Mouse (Mus musculus) lung, adult 2 months (tissue): Measurements from ENCODE around the gene Panx2.

Experiments
- CTCF ChIP-seq: fragments of 200-500 bp; IDR thresholded peaks from 2 replicates; pipeline ENCODE4 v1.5.1; 2011; ENCODE audit warnings: mild to moderate bottlenecking, low read length, control low read depth; ENCODE audit not compliant: insufficient read depth
- POLR2A ChIP-seq: fragments of 200-500 bp; IDR thresholded peaks from 2 replicates; pipeline ENCODE4 v1.6.1; 2011; ENCODE audit warnings: low read depth, mild to moderate bottlenecking, control low read depth, low read length, borderline replicate concordance; ENCODE audit errors: extremely low read depth

DNA sequence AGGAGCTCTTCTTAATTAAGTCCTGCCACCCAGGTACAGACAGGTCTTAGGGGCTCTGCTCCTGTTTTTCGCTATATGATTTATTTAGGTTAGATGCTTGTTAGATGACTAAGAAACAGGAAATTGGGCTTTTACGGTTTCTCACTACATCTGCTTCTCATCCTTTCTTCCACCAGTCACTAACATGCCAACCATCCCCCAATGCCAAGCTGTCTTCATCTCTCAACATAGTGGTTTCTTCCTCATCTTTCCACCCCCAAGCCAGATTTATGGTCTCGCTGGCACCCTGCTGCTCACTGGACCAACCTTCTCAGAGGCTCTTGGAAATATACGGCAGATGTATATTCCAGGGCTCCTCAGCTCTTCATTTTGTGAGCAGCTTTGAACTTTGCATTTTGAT is 31.1 kb downstream of the Panx2 start:
- TF ChIP-seq CTCF (no peak), POLR2A (no peak)
